Mouse (Mus musculus) embryonic fibroblast, embryonic 13.5 days (primary cell): ENCODE results near the gene Agt.

Source experiments
- CTCF ChIP-seq: IDR thresholded peaks from 2 replicates; pipeline ENCODE4 v1.5.1; 2011; ENCODE audit warnings: mild to moderate bottlenecking, control low read depth, low read length, moderate library complexity, borderline replicate concordance; ENCODE audit not compliant: insufficient read depth
- POLR2A ChIP-seq: IDR thresholded peaks from 2 replicates; pipeline ENCODE4 v1.6.1; 2011; ENCODE audit warnings: low read depth, mild to moderate bottlenecking, control low read depth, low read length, moderate library complexity

GRCm38 (mm10) chr8:124520249-124521080 lies 49.0 kb downstream of the Agt start, which contains the start of gene Cog2:
- TF ChIP-seq POLR2A (peak; percentile 81), CTCF (peak; percentile 80)
